Mouse (Mus musculus) hindlimb bud, embryonic 11.5 days (tissue): Measurements from ENCODE around the gene Rbm25.
"Not testable (repeated sequence)": the region's sequence is repeated elsewhere in the genome, so short reads cannot be mapped to it uniquely, and the experiment has no call there.

ENCODE experiments used
- DNase-seq: peaks from one replicate; pipeline ENCODE4 v3.0.0-alpha.2; 2012; ENCODE audit warnings: low read depth, low spot score; ENCODE audit errors: extremely low spot score

The Rbm25 gene

DNA sequence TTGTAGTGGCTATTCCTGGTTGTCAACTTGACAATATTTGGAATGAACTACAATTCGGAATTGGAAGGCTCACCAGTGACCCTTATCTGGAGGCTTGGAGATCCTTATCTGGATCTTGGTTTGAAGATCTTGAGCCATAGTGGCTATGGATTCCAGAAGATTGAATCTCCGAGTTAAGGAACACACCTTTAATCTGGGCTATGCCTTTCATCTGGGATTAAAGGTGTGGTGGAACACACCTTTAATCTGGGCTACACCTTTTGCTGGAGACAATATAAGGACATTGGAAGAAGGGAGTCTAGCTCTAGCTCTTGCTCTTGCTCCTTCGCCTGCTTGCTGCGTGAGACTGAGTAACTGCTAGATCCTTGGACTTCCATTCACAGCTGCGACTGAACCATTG, at the start of gene Rbm25:
TSS of gene Rbm25 (plus strand) at position 301 of the 400 bp plus-strand sequence.
- not testable (repeated sequence) for DNase-seq

- DNase-seq: no peak
Observed at GRCm38 (mm10) chr12:83582106-83582505, 48.9 kb upstream of the Rbm25 start.

DNA sequence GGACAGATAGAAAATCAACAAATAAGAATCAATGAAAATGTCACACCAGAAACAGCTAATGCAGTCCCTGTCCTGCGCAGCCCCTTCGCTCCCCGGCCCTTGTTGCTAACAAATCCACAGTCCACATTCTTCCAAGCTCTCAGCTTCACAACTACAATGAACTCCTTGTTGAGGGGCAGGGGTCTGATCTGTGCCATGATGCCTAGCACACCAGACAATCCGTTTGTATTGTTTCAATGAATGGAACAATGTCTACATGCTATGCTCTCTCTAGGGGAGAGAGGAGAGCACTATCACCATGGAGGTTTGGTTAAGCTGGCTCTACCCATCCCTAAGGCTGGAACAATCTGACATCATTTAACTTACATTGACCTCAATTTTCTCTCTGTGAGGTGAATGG, 48.3 kb upstream of the Rbm25 start:
- DNase-seq: no peak

GRCm38 (mm10) chr12:83586628-83587027, 44.4 kb upstream of the Rbm25 start:
- no peak for DNase-seq

DNA sequence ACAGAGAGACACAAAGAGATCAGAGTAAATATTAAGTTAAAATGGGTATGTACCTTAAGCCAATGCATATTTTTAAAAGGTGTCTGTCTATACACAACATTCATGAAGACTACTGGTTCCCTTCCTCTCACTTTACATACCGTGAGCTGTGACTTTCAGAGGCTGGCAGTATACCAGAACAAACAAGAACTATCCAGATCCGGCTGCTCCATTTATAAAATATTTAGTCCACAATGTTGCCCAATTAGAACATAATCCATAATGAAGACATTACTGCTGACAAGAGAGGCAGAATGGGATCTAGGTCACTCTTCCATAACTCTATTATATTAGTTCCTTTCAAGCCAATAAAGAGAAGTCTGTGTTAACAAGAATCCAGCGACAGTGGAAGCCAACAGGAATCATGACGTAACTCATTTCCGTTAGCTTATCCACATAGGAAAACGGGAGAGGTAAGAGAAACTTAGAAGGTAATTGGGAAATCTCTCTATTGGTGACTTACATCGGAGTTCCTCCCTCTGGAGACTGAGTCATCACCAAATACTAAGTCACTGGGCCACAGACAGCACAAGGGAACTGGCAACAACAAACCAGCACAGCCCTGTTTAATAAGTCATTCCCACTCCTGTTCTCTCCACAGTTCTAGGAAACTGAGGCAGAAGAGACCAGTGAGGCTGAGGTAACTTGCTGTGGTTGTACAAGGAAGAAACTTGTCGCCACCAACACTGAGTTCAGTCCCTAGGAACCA, 39.1 kb upstream of the Rbm25 start:
- DNase-seq: no peak

- DNase-seq: no peak
Observed at GRCm38 (mm10) chr12:83594454-83595040, 36.5 kb upstream of the Rbm25 start.

- DNase-seq: no peak
Observed at GRCm38 (mm10) chr12:83596191-83596954, 34.7 kb upstream of the Rbm25 start.

DNA sequence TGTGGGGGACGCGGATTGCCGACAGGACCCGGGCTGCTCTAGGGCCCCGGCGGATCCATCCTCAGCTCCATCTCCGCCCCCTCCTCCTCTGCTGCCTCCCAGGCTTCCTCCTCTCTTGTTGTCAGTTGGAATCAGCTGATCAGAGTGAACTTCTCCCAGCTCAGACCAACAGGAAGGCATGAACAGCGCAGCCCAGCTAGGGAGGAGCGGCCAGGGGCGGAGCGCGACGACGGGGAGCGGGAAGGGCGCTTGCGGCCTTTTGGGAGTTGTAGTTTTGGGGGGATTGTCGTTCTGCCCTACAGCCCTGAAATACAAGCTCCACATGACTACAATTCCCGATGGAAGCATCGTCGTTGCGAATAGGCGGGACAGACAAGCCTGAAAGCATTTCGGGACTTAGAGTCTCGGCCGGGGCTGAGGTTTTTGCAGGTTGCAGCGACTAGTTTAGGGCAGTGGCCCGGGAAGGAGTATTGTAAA, 34.0 kb upstream of the Rbm25 start, which contains the start of gene Zfyve1:
TSS of gene Zfyve1 (minus strand) at position 198 of the 477 bp plus-strand sequence.
- peak; percentile 93 for DNase-seq

DNA sequence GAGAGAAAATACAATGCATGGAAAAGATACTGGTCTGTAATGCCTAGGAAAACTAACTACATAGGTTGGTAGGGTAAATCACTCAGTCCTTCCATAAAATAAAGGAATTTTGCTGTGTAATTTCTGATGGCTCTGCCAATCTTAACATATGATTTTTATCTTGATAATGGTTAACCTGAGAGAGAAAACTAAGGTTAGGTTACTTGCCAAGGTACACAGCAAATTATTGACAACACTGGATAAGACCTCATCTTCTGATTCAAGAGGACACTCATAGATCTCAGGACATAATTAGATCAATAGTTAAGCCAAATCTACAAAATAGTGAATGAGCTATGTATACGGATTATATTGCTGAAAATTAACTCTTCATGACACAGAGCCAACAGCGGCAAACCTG, 33.2 kb upstream of the Rbm25 start:
- DNase-seq: no peak

GRCm38 (mm10) chr12:83602285-83602684, 28.8 kb upstream of the Rbm25 start:
- DNase-seq: no peak

GRCm38 (mm10) chr12:83606411-83606810, 24.6 kb upstream of the Rbm25 start:
- DNase-seq: not testable (repeated sequence)

DNA sequence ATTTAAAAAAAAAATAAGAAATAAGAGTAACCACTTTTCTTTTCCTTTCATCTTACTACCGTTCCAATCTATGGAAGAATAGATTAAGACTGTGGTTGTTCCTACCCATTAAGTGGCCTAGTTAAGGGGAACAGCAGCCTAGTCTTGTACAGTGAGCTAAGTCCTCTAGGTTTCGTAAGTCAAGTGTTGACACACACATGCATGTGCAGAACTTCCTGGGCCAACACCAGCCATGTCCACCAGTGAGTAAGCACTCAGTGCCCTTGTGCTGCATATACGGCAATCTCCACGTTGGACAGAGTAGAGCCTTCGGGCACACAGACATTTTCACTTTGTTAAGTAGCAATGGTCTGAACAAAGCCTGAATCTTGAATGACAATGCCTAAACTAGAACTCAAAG, 13.8 kb upstream of the Rbm25 start:
- DNase-seq: no peak

GRCm38 (mm10) chr12:83618981-83619380, 12.1 kb upstream of the Rbm25 start:
- no peak for DNase-seq

DNA sequence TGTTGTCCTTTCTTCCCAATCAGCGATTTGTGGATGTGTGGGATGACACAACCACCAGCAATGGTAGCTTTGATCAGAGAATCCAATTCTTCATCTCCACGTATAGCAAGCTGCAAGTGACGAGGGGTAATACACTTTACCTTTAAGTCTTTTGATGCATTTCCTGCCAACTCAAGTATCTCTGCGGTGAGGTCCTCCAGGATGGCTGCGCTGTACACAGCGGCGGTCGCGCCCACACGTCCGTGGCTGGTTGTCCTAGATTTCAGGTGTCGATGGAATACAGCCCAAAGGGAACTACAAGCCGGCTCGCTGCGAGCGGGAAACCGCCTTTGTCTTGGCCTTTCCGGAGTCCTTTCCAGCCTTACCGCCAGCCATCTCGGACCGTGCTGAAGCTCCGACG, 10.3 kb upstream of the Rbm25 start:
- not testable (repeated sequence) for DNase-seq

DNA sequence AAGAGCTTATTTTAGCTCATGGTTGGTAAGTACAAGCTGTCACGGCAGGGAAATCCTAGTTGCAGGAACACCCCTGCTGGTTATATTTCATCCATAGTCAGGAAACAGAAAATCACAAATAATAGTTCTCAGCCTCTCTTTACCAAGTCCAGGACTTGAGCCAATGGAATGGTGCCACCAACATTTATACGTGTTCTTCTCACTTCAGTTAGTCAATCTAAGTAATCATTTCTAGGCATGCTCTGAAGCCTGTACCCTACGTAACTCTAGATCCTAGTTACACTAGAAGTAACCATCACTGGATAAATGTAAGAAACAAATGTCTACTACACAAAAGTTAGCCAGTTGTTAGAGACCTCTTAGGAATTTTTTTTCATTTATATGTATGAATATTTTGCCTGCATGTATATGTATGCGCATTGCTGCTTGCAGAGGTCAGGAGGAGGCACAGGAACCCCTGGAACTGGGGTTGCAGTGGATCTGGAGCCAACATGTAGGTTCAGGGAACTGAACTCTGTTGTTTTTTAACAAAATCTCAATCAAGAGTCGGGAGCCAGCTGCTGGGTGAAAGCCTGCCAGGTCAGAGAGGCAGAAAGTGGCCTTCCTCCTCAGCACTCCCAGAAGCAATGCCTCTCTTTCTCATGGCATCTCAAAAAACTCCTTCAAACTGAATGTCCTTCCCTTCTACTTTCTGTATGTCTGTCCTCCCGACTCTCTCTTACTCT, 8.8 kb upstream of the Rbm25 start:
- no peak for DNase-seq

DNA sequence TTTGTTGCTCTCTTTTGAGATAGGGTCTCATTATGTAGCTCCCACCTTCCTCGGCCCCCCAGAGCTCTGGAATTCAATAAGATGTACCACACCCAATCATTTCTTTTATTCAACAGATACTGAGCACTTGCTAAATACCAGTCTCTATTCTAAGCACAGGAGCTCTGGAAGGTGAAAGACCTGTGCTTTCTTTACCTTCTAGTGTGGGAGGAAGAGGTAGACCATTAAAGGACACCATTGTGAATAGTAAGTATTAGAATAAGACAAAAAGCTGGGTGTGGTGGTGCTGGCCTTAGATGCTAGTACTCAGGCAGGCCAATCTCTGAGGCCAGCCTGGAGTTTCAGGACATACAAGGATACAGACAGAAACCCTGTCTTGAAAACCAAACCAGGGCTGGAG, 6.7 kb upstream of the Rbm25 start:
- DNase-seq: no peak

- peak; percentile 97 for DNase-seq
Observed at GRCm38 (mm10) chr12:83631743-83632679, 975 bp downstream of the Rbm25 start.

- no peak for DNase-seq
Observed at GRCm38 (mm10) chr12:83632680-83633025, 1.6 kb downstream of the Rbm25 start.

GRCm38 (mm10) chr12:83633807-83634206, 2.8 kb downstream of the Rbm25 start:
- no peak for DNase-seq

GRCm38 (mm10) chr12:83641233-83641632, 10.2 kb downstream of the Rbm25 start:
- DNase-seq: no peak
